Mouse (Mus musculus) hindlimb bud, embryonic 11.5 days (tissue): ENCODE results near the gene Ccdc84.
"Not testable (repeated sequence)": the region's sequence is repeated elsewhere in the genome, so short reads cannot be mapped to it uniquely, and the experiment has no call there.

Experiments
- DNase-seq: peaks from one replicate; pipeline ENCODE4 v3.0.0-alpha.2; 2012; ENCODE audit warnings: low read depth, low spot score; ENCODE audit errors: extremely low spot score

Ccdc84 gene

GRCm38 (mm10) chr9:44408693-44409092 is 9.7 kb downstream of the Ccdc84 start:
- not testable (repeated sequence) for DNase-seq

DNA sequence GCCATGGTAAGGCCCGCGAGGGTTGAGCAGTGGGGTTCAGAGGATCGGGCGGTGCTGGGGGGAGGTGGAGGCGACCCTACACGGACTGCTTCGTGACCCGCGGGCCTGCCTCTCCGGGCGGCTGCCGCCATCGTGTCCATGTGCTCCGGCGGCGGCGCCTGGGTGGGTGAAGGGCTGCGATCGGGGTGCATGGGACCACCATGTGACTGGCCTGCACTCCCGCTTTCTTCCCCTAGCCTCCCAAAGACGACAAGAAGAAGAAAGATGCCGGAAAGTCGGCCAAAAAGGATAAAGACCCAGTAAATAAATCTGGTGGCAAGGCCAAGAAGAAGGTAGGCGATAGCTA is 10.6 kb downstream of the Ccdc84 start:
- DNase-seq, result no peak

GRCm38 (mm10) chr9:44406906-44407751 is 11.2 kb downstream of the Ccdc84 start, which contains the start of the genes Rps25 and Trappc4:
Gene Rps25, plus strand, starts transcription at chr9:44407139.
Gene Trappc4, minus strand, starts transcription at chr9:44407600.
- peak; percentile 96 for DNase-seq

DNA sequence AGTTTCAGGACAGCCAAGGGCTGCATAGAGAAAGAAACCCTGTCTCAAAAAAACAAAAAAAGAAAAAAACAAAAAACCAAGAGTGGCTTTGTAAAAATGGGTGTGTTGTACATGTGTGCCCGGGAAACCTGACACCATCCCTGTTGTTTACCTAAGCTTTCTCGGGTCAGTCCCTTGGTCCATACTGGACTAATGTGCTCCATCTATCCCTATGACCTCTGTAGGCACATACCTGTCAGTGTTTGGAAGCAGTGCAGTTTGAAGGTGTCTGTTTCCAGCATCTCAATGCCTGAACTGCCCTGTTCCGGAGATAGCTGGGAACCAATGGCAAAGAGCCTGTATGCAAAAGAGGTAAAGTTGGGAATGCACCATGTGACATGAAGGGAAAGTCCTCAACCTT is 13.4 kb downstream of the Ccdc84 start:
- no peak for DNase-seq

DNA sequence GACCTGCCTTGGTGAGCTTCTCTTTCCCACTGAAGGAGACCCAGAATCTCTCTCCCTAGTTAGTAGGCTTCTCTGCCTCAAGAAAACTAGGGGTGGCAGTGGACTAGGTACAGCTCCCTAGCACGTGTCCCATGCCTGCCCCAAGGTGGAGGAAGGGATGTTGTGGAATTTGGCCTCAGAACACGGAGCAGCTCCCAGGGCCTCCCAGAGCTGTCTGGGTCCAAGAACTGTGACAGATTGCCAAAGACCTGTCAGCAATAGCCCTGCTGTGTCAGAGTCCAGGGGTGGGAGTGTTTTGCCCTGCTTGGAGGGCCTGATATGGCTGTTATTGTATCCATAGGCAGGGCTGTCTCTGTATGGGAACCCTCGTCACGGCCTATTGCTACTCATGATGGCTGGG is 17.3 kb downstream of the Ccdc84 start:
- no peak for DNase-seq

DNA sequence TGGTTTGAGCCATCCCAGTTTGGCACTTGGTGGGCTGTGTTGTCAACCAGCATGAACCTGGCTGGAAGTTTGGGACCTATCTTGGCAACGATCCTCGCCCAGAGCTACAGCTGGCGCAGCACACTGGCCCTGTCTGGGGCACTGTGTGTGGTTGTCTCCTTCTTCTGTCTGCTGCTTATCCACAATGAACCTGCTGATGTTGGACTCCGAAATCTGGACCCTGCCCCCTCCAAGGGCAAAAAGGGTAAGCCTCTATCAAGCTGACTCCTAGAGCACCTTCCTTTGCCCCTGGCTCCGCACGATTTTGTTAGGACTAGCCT is 18.6 kb downstream of the Ccdc84 start:
- DNase-seq, result no peak

- no peak for DNase-seq
Observed at GRCm38 (mm10) chr9:44399114-44399794, 19.1 kb downstream of the Ccdc84 start.

DNA sequence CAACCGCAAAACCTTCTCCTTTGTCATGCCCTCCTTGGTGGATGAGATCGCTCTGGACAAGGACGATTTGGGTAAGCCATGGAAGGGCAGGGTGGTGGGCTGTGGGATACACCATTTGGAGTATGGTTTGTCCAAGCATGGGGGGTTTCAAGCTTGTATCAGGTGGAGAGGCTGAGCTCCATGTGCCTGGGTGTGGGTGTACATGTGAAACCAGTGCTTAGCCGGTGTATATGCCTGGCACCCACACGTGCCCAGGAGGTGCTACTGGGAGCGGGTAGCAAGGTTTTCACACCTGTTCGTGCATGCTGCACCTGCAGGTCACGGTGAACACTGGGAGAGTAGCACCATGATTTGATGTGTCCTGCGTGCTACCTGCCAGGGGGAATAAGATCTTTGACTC is 19.8 kb downstream of the Ccdc84 start:
- no peak for DNase-seq

GRCm38 (mm10) chr9:44398087-44398486 is 20.3 kb downstream of the Ccdc84 start:
- DNase-seq, result no peak

DNA sequence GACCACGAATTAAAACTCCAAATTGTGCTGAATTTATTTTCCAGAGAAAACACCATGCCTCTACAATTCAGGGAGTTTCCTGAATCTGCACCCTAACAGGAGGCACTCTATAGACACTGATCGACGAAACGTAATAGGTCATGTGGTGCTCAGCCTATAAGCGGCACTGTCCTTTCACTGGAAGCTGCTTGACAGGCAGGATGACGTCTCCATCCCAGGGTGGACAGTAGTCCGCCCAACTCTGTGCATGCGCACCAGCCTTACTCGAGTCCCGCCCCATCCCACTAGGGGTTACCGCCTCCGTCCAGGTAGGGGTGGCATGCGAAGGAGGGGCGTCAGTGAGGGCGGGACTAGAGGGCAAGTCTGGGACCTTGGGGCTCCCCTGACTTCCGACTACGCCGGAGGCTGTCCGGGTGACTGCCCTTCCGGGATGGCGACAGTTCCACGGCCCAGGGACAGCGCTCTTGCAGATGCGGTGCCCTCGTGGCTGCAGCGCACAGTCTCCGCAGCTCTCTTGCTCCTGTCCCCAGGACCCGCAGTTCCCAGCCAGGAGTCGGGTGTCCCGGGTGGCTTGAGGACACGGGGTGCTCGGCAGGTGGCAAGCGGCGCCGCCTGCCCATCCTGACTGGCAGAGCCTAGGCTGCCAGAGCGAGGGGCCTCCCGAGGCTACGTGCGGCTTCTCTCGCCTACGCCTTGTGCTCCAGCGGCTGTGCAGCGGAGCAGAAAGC is 21.5 kb downstream of the Ccdc84 start, which contains the start of gene Slc37a4:
Slc37a4 (plus strand) TSS at position 169 of the 728 bp plus-strand sequence.
- DNase-seq, result peak; percentile 66

DNA sequence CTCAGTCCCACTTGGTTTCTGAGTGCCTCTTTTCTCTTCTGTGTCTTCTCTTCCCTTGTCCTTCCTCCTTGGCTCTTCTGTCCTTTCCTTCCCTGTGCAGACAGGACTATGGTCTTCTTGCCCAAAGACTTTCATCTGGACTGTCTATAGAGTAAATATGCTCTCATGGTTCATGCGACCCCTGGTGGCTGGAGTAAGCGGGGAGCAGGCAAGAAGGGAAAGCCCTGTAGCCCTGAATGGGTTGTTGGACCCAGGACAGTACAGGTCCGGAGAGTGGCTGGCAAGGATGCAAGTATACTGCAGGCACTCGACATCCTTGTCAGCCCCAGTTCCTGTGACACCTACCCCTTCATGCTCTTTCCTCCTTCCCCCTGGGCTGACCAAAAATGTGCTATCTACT is 26.9 kb downstream of the Ccdc84 start:
- DNase-seq, result no peak

DNA sequence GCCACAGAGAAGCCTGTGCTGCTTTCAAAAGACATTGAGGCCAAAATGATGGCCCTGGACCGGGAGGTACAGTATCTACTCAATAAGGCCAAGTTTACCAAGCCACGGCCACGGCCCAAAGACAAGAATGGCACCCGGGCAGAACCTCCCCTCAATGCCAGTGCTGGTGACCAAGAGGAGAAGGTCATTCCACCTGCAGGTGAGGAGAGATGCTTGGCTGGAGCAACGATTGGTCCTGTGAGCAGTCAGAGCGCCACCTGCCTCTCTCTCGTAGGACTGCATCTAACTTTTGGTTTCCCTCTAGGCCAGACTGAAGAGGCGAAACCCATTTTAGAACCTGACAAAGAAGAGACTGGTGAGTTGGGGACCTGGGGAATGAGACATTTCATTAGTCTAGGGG is 29.1 kb downstream of the Ccdc84 start:
- DNase-seq, result no peak

GRCm38 (mm10) chr9:44387221-44387620 is 31.1 kb downstream of the Ccdc84 start:
- DNase-seq, result no peak

DNA sequence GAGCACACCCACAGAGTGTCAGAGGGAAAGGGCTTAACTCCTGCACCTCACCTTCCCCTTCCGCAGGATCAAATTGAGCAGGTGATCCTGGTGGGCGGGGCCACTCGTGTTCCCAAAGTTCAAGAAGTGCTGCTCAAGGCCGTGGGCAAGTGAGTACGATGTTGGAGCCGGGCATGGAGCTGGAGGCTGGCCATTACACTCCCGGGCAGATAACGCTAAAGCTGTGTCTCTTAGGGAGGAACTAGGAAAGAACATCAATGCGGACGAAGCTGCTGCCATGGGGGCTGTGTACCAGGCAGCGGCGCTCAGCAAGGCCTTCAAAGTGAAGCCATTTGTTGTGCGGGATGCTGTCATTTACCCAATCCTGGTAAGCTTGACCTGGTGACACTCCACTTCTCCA is 33.8 kb downstream of the Ccdc84 start:
- DNase-seq, result no peak

GRCm38 (mm10) chr9:44379862-44380261 is 38.5 kb downstream of the Ccdc84 start:
- DNase-seq, result no peak

- DNase-seq, result peak; percentile 86
Observed at GRCm38 (mm10) chr9:44379054-44379834, 39.1 kb downstream of the Ccdc84 start, which contains the start of gene Hyou1. Gene Hyou1, plus strand, starts transcription at chr9:44379490.

- DNase-seq, result no peak
Observed at GRCm38 (mm10) chr9:44378153-44378730, 40.1 kb downstream of the Ccdc84 start.

DNA sequence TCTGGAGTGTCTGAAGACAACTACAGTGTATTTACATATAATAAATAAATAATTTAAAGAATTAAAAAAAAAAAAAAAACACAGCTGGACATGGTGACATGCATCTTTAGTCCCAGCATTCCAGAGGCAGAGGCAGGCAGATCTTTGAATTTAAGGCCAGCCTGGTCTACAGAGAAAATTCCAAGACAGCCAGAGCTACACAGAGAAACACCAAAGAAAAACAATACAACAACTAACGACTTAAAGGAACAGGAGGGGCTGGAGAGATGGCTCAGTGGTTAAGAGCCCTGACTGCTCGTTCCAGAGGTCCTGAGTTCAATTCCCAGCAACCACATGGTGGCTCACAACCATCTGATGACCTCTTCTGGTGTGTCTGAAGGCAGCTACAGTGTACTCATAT is 41.0 kb downstream of the Ccdc84 start:
- not testable (repeated sequence) for DNase-seq

- no peak for DNase-seq
Observed at GRCm38 (mm10) chr9:44376141-44376540, 42.2 kb downstream of the Ccdc84 start.

- no peak for DNase-seq
Observed at GRCm38 (mm10) chr9:44373386-44373785, 45.0 kb downstream of the Ccdc84 start.
